Comparison of ENCODE assay signal across 16 mouse cellular contexts in genomic region chr11:3597002-3597401, GRCm38 (mm10).
"Had no signal": no experiment of that assay in that cellular context is flagged by ENCODE, and none has a peak within 500 bp of the region (broad histone marks: within the 10 kb centered on the region; RNA-seq: fewer than 3 reads in every experiment).

No protein-coding gene starts in this region.

- H3K9ac ChIP-seq: kidney, embryonic 15.5 days; limb, embryonic 15.5 days; liver, embryonic 13.5 days; liver, postnatal 0 days; neural tube, embryonic 13.5 days had no signal

- H3K4me2 ChIP-seq: kidney, embryonic 15.5 days; limb, embryonic 15.5 days; liver, embryonic 13.5 days; midbrain, embryonic 11.5 days; neural tube, embryonic 13.5 days had no signal

- H3K27me3 ChIP-seq: kidney, embryonic 15.5 days; limb, embryonic 15.5 days; liver, embryonic 13.5 days; neural tube, embryonic 13.5 days had no signal

- H3K4me3 ChIP-seq: kidney, embryonic 15.5 days; limb, embryonic 15.5 days; liver, embryonic 13.5 days; megakaryocyte, embryonic 14.5 days; neural tube, embryonic 13.5 days had no signal

- ATAC-seq: liver, postnatal 0 days; midbrain, embryonic 16.5 days had no signal

- H3K4me1 ChIP-seq: kidney, embryonic 15.5 days; limb, embryonic 15.5 days; liver, embryonic 13.5 days; neural tube, embryonic 13.5 days had no signal

- H3K36me3 ChIP-seq: kidney, embryonic 15.5 days; limb, embryonic 15.5 days; liver, embryonic 13.5 days; neural tube, embryonic 13.5 days had no signal

- H3K27ac ChIP-seq: kidney, embryonic 15.5 days; limb, embryonic 15.5 days; liver, embryonic 13.5 days; macrophage; neural tube, embryonic 13.5 days had no signal

- DNase-seq: kidney, adult 11 months; liver, embryonic 13.5 days; liver, postnatal 0 days; lung, postnatal 14 days; retina, postnatal 1 day; right cerebral cortex, postnatal 4 days; spleen, adult 18-20 months; thymus, adult 2 months; thymus, postnatal 25 days had no signal

- H3K9me3 ChIP-seq: kidney, embryonic 15.5 days; limb, embryonic 15.5 days; liver, embryonic 13.5 days; neural tube, embryonic 13.5 days had no signal
